Mouse (Mus musculus) CH12F3 (cell line): ENCODE measurements at regions not wholly inside any gene's neighbourhood (a gene's known extent, or its start where the extent isn't known, plus 50 kb on each side); places are given as distances from the start of the nearest gene placed in this dataset.

ENCODE experiments used
- in situ Hi-C: fragments of 300-500 bp; cut with MboI; formaldehyde crosslinking; loops from 2 replicates; pipeline ENCODE4 v1.14.3; 2020; ENCODE audit warnings: low sequenced_read_pairs

GRCm38 (mm10) chr8:114052426-114052825, 80.9 kb upstream of the Nudt7 start:
- in situ Hi-C loops: no loop called here

GRCm38 (mm10) chr8:114063566-114063965, 69.8 kb upstream of the Nudt7 start:
- in situ Hi-C loops: no loop called here

- in situ Hi-C loops: loop anchor here (10.0 kb wide), 1 partner anchor 362 kb away; the partner anchor contains the start of gene Wwox
Measured at GRCm38 (mm10) chr8:114072330-114072729, 61.0 kb upstream of the Nudt7 start.

- in situ Hi-C loops: loop anchor here (10.0 kb wide), 1 partner anchor 361 kb away; the partner anchor contains the start of gene Wwox
Measured at GRCm38 (mm10) chr8:114074122-114074521, 59.2 kb upstream of the Nudt7 start.

GRCm38 (mm10) chr8:114076701-114077100, 56.7 kb upstream of the Nudt7 start:
- in situ Hi-C loops: loop anchor here (10.0 kb wide), 1 partner anchor 358 kb away; the partner anchor contains the start of gene Wwox

GRCm38 (mm10) chr8:114081049-114081756, 52.2 kb upstream of the Nudt7 start:
- in situ Hi-C loops: no loop called here

GRCm38 (mm10) chr8:114081757-114082059, 51.6 kb upstream of the Nudt7 start:
- in situ Hi-C loops: no loop called here
